Mouse (Mus musculus): Measurements from ENCODE around the gene Mylk4. TPM values are rescaled to one million over a fixed set of nuclear protein-coding genes. Genes with fewer than 3 reads are reported as not detected.

The Mylk4 gene
- polyA plus RNA-seq (2014; fragmentation: Illumina TruSeq; extraction: RNeasy Lipid Tissue Mini Kit (QIAGEN cat#74804)) = 2.2 TPM

DNA sequence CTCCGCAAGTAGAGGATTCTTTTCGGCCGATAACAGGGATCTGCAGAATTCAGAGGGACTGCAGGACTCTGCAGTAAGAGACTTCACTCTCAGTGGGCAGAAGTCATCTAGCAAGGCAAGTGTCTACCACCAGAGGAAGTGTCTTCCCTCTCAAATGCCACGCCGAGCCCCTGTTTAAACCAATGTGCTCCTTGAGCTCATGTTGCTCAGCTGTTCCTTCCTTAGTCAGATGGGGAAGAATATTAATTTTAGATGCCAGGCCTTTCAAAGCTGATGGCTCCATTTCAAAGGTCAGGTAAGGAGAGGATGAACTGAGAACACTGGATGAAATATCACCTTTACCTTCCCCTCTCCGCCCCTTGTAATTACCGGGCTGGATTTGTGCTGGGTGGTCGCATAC lies at the start of gene Mylk4:
TSS of gene Mylk4 (minus strand) at position 139 of the 400 bp plus-strand sequence.

DNA sequence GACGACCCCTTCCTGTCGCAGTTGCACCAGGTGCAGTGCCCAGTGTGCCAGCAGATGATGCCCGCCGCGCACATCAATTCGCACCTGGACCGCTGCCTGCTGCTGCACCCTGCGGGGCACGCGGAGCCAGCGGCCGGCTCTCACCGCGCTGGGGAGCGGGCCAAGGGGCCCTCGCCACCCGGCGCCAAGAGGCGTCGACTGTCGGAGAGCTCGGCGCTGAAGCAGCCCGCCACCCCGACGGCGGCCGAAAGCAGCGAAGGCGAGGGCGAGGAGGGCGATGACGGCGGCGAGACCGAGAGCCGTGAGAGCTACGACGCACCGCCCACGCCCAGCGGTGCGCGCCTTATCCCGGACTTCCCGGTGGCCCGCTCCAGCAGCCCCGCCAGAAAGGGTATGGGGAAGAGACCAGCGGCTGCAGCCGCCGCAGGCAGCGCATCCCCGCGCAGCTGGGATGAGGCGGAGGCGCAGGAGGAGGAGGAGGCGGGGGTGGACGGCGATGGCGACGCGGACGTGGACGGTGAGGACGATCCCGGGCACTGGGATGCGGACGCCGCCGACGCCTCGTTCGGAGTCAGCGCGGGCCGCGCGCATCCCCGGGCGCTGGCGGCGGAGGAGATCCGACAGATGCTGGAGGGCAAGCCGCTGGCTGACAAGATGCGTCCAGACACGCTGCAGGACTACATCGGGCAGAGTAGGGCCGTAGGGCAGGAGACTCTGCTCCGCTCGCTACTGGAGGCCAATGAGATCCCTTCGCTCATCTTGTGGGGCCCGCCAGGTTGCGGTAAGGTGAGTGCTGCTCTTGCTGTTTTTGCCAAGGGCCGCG lies 18.7 kb upstream of the Mylk4 start, which contains the start of gene D930007J09Rik:
TSS of gene D930007J09Rik (minus strand) at position 591 of the 823 bp plus-strand sequence.

DNA sequence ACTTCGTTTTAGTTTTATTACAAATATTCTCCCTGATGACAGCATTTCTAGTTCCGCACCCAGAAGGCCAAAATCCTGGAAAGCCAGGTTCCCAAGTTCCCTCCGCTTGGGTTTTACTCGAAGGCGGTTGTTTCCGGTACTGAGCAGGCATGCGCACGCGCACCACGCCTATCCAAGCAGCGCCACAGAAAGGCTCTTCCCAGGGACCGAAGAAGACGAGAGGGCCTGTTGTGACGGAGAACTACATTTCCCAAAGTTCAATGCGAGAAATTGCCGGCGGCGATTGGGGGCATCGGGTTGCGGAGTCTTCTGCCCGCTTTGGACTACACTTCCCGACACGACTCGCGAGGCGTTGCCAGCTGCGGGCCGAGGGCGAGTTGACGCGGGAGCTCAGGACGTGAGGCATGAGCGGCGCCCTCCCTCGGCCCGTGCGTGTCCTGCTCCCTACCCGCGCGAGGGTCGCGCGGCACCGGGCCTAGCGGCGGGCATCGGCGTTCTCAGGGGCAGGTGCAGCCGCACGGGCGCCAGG lies 18.0 kb upstream of the Mylk4 start, which contains the start of gene Wrnip1:
TSS of gene Wrnip1 (plus strand) at position 346 of the 529 bp plus-strand sequence.

Other genes with a start within 250 kb of the Mylk4 start
- 22.6 TPM for gene Wrnip1, start 18.1 kb upstream of the Mylk4 start, polyA plus RNA-seq (2014; fragmentation: Illumina TruSeq; extraction: RNeasy Lipid Tissue Mini Kit (QIAGEN cat#74804))
- gene D930007J09Rik, start 18.9 kb upstream of the Mylk4 start, polyA plus RNA-seq (2014; fragmentation: Illumina TruSeq; extraction: RNeasy Lipid Tissue Mini Kit (QIAGEN cat#74804)) = not detected
- gene Serpinb1a, start 67.2 kb upstream of the Mylk4 start, polyA plus RNA-seq (2014; fragmentation: Illumina TruSeq; extraction: RNeasy Lipid Tissue Mini Kit (QIAGEN cat#74804)) = 168 TPM
- 0.51 TPM for gene Serpinb1c, start 114.3 kb upstream of the Mylk4 start, polyA plus RNA-seq (2014; fragmentation: Illumina TruSeq; extraction: RNeasy Lipid Tissue Mini Kit (QIAGEN cat#74804))
- 297 TPM for gene Serpinb6b, start 181.3 kb upstream of the Mylk4 start, polyA plus RNA-seq (2014; fragmentation: Illumina TruSeq; extraction: RNeasy Lipid Tissue Mini Kit (QIAGEN cat#74804))
- gene Serpinb9, start 219.3 kb upstream of the Mylk4 start, polyA plus RNA-seq (2014; fragmentation: Illumina TruSeq; extraction: RNeasy Lipid Tissue Mini Kit (QIAGEN cat#74804)) = 132 TPM
- 1.6 TPM for gene Serpinb9b, start 243.5 kb upstream of the Mylk4 start, polyA plus RNA-seq (2014; fragmentation: Illumina TruSeq; extraction: RNeasy Lipid Tissue Mini Kit (QIAGEN cat#74804))